Mouse (Mus musculus): ENCODE results near the gene Gm20388.

DNA sequence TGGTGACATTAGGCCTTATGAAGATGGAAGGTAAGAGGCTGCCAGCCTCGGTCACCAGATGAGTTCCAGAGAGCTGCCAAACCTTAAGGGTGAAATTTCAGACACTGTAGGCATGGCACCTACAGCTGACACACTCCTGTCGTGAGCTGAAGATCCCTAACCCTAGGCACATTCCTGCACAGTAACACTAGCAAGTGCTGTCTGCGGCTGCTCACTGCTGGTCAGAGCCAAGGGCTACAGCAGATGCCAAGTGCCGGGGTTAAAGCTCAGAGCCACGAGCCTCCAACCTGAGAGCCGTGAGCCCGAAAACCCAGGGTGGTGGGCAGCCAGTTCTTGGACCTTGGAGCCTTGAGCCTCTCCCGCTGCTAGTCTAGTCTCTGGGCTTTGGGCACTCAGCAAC lies 2033.1 kb downstream of the Gm20388 start:
- TF ChIP-seq CTCF (conservative IDR thresholded peaks at IDR 0.05; ENCODE audit: insufficient read depth, insufficient read length, low read depth, low read length) (no peak), POLR2A (IDR thresholded peaks at IDR 0.05; ENCODE audit: low read depth, low read length) (no peak)

All from kidney, adult 2 months (tissue).